Mouse (Mus musculus) myocyte (in vitro differentiated cells): ENCODE measurements around the gene Dnah14. TPM values are rescaled to one million over a fixed set of nuclear protein-coding genes. Genes with fewer than 3 reads are reported as not detected.

Experiments used
- H3K27me3 ChIP-seq: one replicate; pipeline ENCODE4 v1.6.1; 2011; ENCODE audit not compliant: control insufficient read depth, insufficient read depth, insufficient read length
- H3K36me3 ChIP-seq: one replicate; pipeline ENCODE4 v1.6.1; 2011; ENCODE audit not compliant: control insufficient read depth, insufficient read depth
- H3K4me2 ChIP-seq: one replicate; pipeline ENCODE4 v1.6.1; 2011; ENCODE audit warnings: low read depth, control low read depth
- H3K4me3 ChIP-seq: one replicate; pipeline ENCODE4 v1.5.1; 2011; ENCODE audit warnings: mild to moderate bottlenecking, control low read depth, moderate library complexity
- H3K79me2 ChIP-seq: one replicate; pipeline ENCODE4 v1.6.1; 2011; ENCODE audit not compliant: control insufficient read depth, insufficient read depth
- H3ac ChIP-seq: one replicate; pipeline ENCODE4 v1.6.1; 2011; ENCODE audit not compliant: control insufficient read depth, insufficient read length
- CEBPB ChIP-seq: IDR thresholded peaks from 2 replicates; pipeline ENCODE4 v1.6.1; 2011; ENCODE audit warnings: mild to moderate bottlenecking, moderate library complexity; ENCODE audit not compliant: poor library complexity, insufficient read depth, severe bottlenecking
- E2F4 ChIP-seq: IDR thresholded peaks from one replicate; pipeline ENCODE4 v1.6.1; 2011; ENCODE audit warnings: mild to moderate bottlenecking, control low read depth, moderate library complexity; ENCODE audit not compliant: insufficient read depth
- MAX ChIP-seq: IDR thresholded peaks from one replicate; pipeline ENCODE4 v1.6.1; 2011; ENCODE audit warnings: low read depth, mild to moderate bottlenecking, control low read depth
- MYOD1 ChIP-seq, 3 experiments: IDR thresholded peaks; one replicate each; pipeline ENCODE4 v1.6.1; 2011; ENCODE audit warnings: control low read depth in 2 of 3, low read depth in 2 of 3, mild to moderate bottlenecking in 2 of 3, moderate library complexity in 1 of 3; ENCODE audit not compliant: insufficient read length in 2 of 3, control insufficient read depth in 1 of 3
- MYOG ChIP-seq, 3 experiments: IDR thresholded peaks; one replicate each; pipeline ENCODE4 v1.6.1; 2011; ENCODE audit warnings: control low read depth in 2 of 3, low read depth in 2 of 3, mild to moderate bottlenecking in 2 of 3; ENCODE audit not compliant: insufficient read length in 2 of 3, control insufficient read depth in 1 of 3, insufficient read depth in 1 of 3
- POLR2A ChIP-seq: IDR thresholded peaks from one replicate; pipeline ENCODE4 v1.6.1; 2011; ENCODE audit warnings: low read depth, mild to moderate bottlenecking, control low read depth, moderate library complexity; ENCODE audit not compliant: insufficient read length
- POLR2AphosphoS2 ChIP-seq: IDR thresholded peaks from one replicate; pipeline ENCODE4 v1.6.1; 2011; ENCODE audit warnings: low read depth, control low read depth; ENCODE audit not compliant: insufficient read length
- REST ChIP-seq: IDR thresholded peaks from one replicate; pipeline ENCODE4 v1.6.1; 2011; ENCODE audit warnings: mild to moderate bottlenecking, control low read depth, moderate library complexity; ENCODE audit not compliant: insufficient read depth, insufficient read length
- SRF ChIP-seq: IDR thresholded peaks from one replicate; pipeline ENCODE4 v1.6.1; 2011; ENCODE audit warnings: low read depth; ENCODE audit not compliant: control insufficient read depth, insufficient read length
- TCF12 ChIP-seq: IDR thresholded peaks from one replicate; pipeline ENCODE4 v1.6.1; 2011; ENCODE audit warnings: mild to moderate bottlenecking, control low read depth; ENCODE audit not compliant: poor library complexity, insufficient read depth, severe bottlenecking
- TCF3 ChIP-seq: IDR thresholded peaks from one replicate; pipeline ENCODE4 v1.6.1; 2011; ENCODE audit warnings: low read depth, control low read depth; ENCODE audit not compliant: insufficient read length
- USF1 ChIP-seq: IDR thresholded peaks from one replicate; pipeline ENCODE4 v1.6.1; 2011; ENCODE audit warnings: low read depth, mild to moderate bottlenecking, control low read depth, moderate library complexity
- polyA plus RNA-seq: library from polyadenylated mRNA; unstranded; fragments of >200 nt; fragmentation: generic; extraction: Trizol; gene quantifications from one replicate; pipeline ENCODE4 v1.2.1, GENCODE M21; 2012; ENCODE audit warnings: missing spikeins

Dnah14 gene
- polyA plus RNA-seq, 1 experiment, result 0.29 TPM

GRCm38 (mm10) chr1:181833143-181833542 is 256.8 kb downstream of the Dnah14 start:
- Histone ChIP-seq H3K4me2 (no peak overlapping the region), H3K27me3 (no peaks in the 10 kb centered on the region), H3K4me3 (no peak overlapping the region), H3ac (no peak overlapping the region), H3K36me3 (peaks cover 25% of the 10 kb centered on the region), H3K79me2 (peaks cover 30% of the 10 kb centered on the region)
- TF ChIP-seq POLR2AphosphoS2 (no peak), MAX (no peak)

GRCm38 (mm10) chr1:181838111-181838510 is 261.8 kb downstream of the Dnah14 start:
- Histone ChIP-seq H3K4me3 (no peak overlapping the region), H3ac (no peak overlapping the region), H3K27me3 (no peaks in the 10 kb centered on the region), H3K4me2 (no peak overlapping the region), H3K36me3 (peaks cover 7% of the 10 kb centered on the region), H3K79me2 (peaks cover 62% of the 10 kb centered on the region)
- TF ChIP-seq TCF12, result no peak
- no peak for TF ChIP-seq POLR2A
- TF ChIP-seq E2F4, result no peak
- no peak for TF ChIP-seq REST
- TF ChIP-seq POLR2AphosphoS2, result no peak
- no peak for TF ChIP-seq CEBPB
- TF ChIP-seq SRF, result no peak
- TF ChIP-seq TCF3, result no peak
- no peak for TF ChIP-seq USF1
- TF ChIP-seq MYOG (IDR thresholded peaks at IDR 0.05; ENCODE audit: control insufficient read depth in 1 of 3, insufficient read depth in 1 of 3, insufficient read length in 2 of 3, low read depth in 2 of 3), result no peak
- no peak for TF ChIP-seq MAX
- no peak for TF ChIP-seq MYOD1 (IDR thresholded peaks at IDR 0.05; ENCODE audit: control insufficient read depth in 1 of 3, insufficient read length in 2 of 3, low read depth in 2 of 3)

- no peak for TF ChIP-seq REST
- TF ChIP-seq TCF3, result no peak
- TF ChIP-seq SRF, result no peak
- TF ChIP-seq MAX, result no peak
- no peak for TF ChIP-seq E2F4
- no peak for TF ChIP-seq USF1
- no peak for TF ChIP-seq POLR2AphosphoS2
- no peak for TF ChIP-seq MYOD1 (IDR thresholded peaks at IDR 0.05; ENCODE audit: control insufficient read depth in 1 of 3, insufficient read length in 2 of 3, low read depth in 2 of 3)
- no peak for TF ChIP-seq TCF12
- TF ChIP-seq POLR2A, result no peak
- TF ChIP-seq MYOG (IDR thresholded peaks at IDR 0.05; ENCODE audit: control insufficient read depth in 1 of 3, insufficient read depth in 1 of 3, insufficient read length in 2 of 3, low read depth in 2 of 3), result no peak
- no peak for TF ChIP-seq CEBPB
- Histone ChIP-seq H3K36me3 (no peaks in the 10 kb centered on the region), H3K4me2 (peak overlapping the region; percentile 77), H3ac (no peak overlapping the region), H3K4me3 (peak overlapping the region; percentile 76), H3K27me3 (no peaks in the 10 kb centered on the region), H3K79me2 (peaks cover 56% of the 10 kb centered on the region)
These were observed 263.5 kb downstream of the Dnah14 start for GRCm38 (mm10) chr1:181839746-181840366.

- H3K79me2 ChIP-seq, result peaks cover 54% of the 10 kb centered on the region
- peak overlapping the region; percentile 76 for H3K4me3 ChIP-seq
- H3K27me3 ChIP-seq, result no peaks in the 10 kb centered on the region
- no peaks in the 10 kb centered on the region for H3K36me3 ChIP-seq
- peak overlapping the region; percentile 88 for H3ac ChIP-seq
- no peak for TF ChIP-seq MYOD1 (IDR thresholded peaks at IDR 0.05; ENCODE audit: control insufficient read depth in 1 of 3, insufficient read length in 2 of 3, low read depth in 2 of 3)
- TF ChIP-seq MAX, result no peak
- TF ChIP-seq CEBPB, result no peak
- no peak for TF ChIP-seq SRF
- no peak for TF ChIP-seq REST
- TF ChIP-seq TCF3, result no peak
- TF ChIP-seq TCF12, result no peak
- no peak for TF ChIP-seq POLR2AphosphoS2
- TF ChIP-seq POLR2A, result no peak
- H3K4me2 ChIP-seq, result peak overlapping the region; percentile 77
These were observed 265.0 kb downstream of the Dnah14 start for GRCm38 (mm10) chr1:181841396-181841795.

GRCm38 (mm10) chr1:181841864-181842672 is 265.7 kb downstream of the Dnah14 start:
- Histone ChIP-seq H3K4me3 (peak overlapping the region; percentile 76), H3K27me3 (no peaks in the 10 kb centered on the region), H3K4me2 (peak overlapping the region; percentile 78), H3ac (peak overlapping the region; percentile 88), H3K79me2 (peaks cover 47% of the 10 kb centered on the region), H3K36me3 (no peaks in the 10 kb centered on the region)
- TF ChIP-seq MYOG (IDR thresholded peaks at IDR 0.05; ENCODE audit: control insufficient read depth in 1 of 3, insufficient read depth in 1 of 3, insufficient read length in 2 of 3, low read depth in 2 of 3) (peak in 1 of 3 experiments; percentile 32), POLR2A (peak; percentile 82), MAX (no peak), E2F4 (peak; percentile 65), TCF3 (peak; percentile 7), POLR2AphosphoS2 (peak; percentile 88)
